Mouse (Mus musculus): ENCODE measurements around the gene Nfic. TPM values are rescaled to one million over a fixed set of nuclear protein-coding genes. Genes with fewer than 3 reads are reported as not detected.

The Nfic gene
- polyA plus RNA-seq, 1 experiment: 6.1 TPM

DNA sequence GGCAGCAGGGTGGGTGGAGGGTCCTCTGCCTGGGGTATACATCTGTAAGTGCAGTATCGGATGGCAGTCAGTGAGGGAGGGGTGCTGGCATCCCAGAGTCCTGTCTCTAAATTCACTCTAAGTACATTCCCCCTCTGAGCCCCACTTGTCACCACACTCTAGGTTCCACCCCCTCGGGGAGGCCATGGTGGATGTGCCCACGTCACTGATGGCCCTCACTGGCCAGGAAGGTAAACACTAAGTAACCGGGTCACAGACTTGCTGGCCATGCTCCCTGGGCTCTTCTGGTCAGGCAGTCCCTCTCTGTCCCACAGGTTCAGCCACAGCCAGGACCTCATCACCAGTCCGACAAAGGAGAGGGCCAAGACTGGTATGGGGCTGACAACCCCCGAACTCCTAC lies 33.2 kb downstream of the Nfic start:
- Histone ChIP-seq H3K27me3 (ENCODE audit: control insufficient read depth, insufficient read depth, low read length, poor library complexity, severe bottlenecking) (no peaks in the 10 kb centered on the region), H3K27ac (ENCODE audit: insufficient read depth, low read length) (no peak overlapping the region), H3K4me1 (ENCODE audit: control insufficient read depth, insufficient read depth, low read length) (peaks cover 14% of the 10 kb centered on the region), H3K9me3 (replicated peaks; ENCODE audit: control insufficient read depth, insufficient read depth, low read length, poor library complexity, severe bottlenecking) (no peaks in the 10 kb centered on the region), H3K4me3 (ENCODE audit: low read depth, low read length) (no peak overlapping the region), H3K36me3 (ENCODE audit: control insufficient read depth, insufficient read depth, low read length, poor library complexity, severe bottlenecking) (no peaks in the 10 kb centered on the region), H3K9ac (ENCODE audit: low read depth, poor library complexity, severe bottlenecking) (no peak overlapping the region)
- TF ChIP-seq CTCF (IDR thresholded peaks at IDR 0.05; ENCODE audit: low read depth, low read length): no peak
- TF ChIP-seq EP300 (IDR thresholded peaks at IDR 0.05; ENCODE audit: insufficient read depth, low read depth, low read length): no peak
- TF ChIP-seq POLR2A (IDR thresholded peaks at IDR 0.05; ENCODE audit: insufficient read depth, low read length): no peak

DNA sequence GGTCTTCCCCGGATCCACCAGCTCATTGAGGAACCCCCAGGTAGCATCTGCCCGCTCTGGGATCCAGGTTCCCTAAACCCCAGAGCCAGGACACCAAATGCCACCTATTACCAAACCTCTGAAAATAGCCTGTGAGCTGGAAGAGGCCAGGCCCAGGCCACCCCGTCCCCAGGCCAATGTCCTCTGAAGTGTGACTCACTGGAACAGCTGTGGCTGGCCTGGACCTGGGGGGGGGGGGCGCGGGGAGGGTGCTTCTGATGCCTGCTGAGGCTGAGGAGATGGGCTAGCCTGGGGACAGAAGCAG lies 33.7 kb downstream of the Nfic start:
- Histone ChIP-seq H3K9ac (ENCODE audit: low read depth, poor library complexity, severe bottlenecking) (no peak overlapping the region), H3K27me3 (ENCODE audit: control insufficient read depth, insufficient read depth, low read length, poor library complexity, severe bottlenecking) (no peaks in the 10 kb centered on the region)

DNA sequence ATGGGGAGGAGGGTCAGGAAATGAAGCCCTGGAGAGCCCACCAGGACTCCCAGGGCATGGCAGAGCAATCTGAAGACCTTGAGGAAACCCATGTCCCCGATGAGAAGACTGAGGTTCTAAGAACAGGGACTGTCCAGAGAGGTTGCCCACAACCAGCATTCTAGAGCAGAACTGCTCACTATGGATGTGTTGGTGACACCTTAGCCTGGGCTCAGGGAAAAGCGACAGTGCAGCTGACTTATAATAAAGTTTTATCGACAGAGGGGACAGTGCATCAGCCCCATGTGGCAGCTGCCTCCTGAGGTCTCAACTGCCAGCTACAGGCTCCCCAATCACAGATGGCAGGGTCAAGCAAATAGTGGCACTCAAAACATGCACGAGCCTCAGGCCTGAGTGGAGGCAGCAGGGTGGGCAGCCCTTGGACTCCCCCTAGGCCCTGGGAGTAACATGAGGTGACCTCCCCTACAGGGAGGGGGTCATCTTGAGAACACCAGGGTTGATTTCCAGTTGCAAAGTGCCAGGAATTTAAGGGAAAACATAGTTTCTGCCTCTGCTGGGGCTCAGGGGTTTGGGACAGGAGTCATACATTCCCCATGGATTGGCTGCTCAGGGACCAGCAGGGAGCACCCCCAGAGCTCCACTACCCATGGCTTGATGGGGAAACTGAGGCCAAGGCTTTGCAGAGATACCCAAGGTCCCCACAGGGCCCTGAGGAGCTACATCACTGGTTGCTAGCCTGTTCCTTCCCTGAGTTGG lies 34.2 kb downstream of the Nfic start:
- Histone ChIP-seq H3K36me3 (ENCODE audit: control insufficient read depth, insufficient read depth, low read length, poor library complexity, severe bottlenecking) (no peaks in the 10 kb centered on the region), H3K27me3 (ENCODE audit: control insufficient read depth, insufficient read depth, low read length, poor library complexity, severe bottlenecking) (no peaks in the 10 kb centered on the region), H3K4me3 (ENCODE audit: low read depth, low read length) (no peak overlapping the region), H3K9me3 (replicated peaks; ENCODE audit: control insufficient read depth, insufficient read depth, low read length, poor library complexity, severe bottlenecking) (no peaks in the 10 kb centered on the region), H3K4me1 (ENCODE audit: control insufficient read depth, insufficient read depth, low read length) (peaks cover 14% of the 10 kb centered on the region), H3K27ac (ENCODE audit: insufficient read depth, low read length) (no peak overlapping the region), H3K9ac (ENCODE audit: low read depth, poor library complexity, severe bottlenecking) (no peak overlapping the region)
- TF ChIP-seq POLR2A (IDR thresholded peaks at IDR 0.05; ENCODE audit: insufficient read depth, low read length) (no peak), CTCF (IDR thresholded peaks at IDR 0.05; ENCODE audit: low read depth, low read length) (no peak), EP300 (IDR thresholded peaks at IDR 0.05; ENCODE audit: insufficient read depth, low read depth, low read length) (no peak)

More for the DNA sequence above, 33.7 kb downstream of the Nfic start:
- no peak for TF ChIP-seq POLR2A (IDR thresholded peaks at IDR 0.05; ENCODE audit: insufficient read depth, low read length)
- H3K27ac ChIP-seq (ENCODE audit: insufficient read depth, low read length): no peak overlapping the region
- H3K4me3 ChIP-seq (ENCODE audit: low read depth, low read length): no peak overlapping the region
- no peaks in the 10 kb centered on the region for H3K36me3 ChIP-seq (ENCODE audit: control insufficient read depth, insufficient read depth, low read length, poor library complexity, severe bottlenecking)
- H3K9me3 ChIP-seq (replicated peaks; ENCODE audit: control insufficient read depth, insufficient read depth, low read length, poor library complexity, severe bottlenecking): no peaks in the 10 kb centered on the region
- H3K4me1 ChIP-seq (ENCODE audit: control insufficient read depth, insufficient read depth, low read length): peaks cover 14% of the 10 kb centered on the region

DNA sequence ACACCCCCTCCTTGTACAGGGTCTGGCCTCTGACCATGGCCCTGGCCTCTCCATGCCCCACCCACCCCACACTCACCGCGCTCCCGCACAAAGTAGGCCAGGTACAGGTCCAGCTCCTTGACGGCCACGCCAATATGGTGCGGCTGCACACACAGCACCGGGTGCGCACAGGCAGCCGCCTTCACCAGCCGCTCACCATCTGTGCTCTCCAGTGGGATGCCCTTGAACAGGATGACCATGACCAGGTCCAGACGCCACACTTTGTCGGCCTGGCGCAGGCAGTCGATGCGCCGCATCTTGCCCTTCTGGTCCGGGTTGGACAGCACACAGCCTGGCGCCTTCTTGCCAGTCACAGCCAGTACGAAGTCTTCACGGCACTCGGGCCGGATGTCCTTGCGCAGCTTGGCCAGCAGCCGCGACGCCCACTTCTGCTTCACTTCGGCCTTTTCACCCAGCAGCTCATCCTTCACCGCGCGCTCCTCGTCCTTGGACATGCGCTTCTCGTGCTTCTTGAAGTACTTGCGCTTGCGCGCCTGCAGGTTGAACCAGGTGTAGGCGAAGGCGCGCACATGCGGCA lies 35.2 kb downstream of the Nfic start:
- no peaks in the 10 kb centered on the region for H3K27me3 ChIP-seq (ENCODE audit: control insufficient read depth, insufficient read depth, low read length, poor library complexity, severe bottlenecking)
- peak overlapping the region; percentile 22; the same call in 1 of the 2 replicates for H3K4me3 ChIP-seq (ENCODE audit: low read depth, low read length)
- H3K36me3 ChIP-seq (ENCODE audit: control insufficient read depth, insufficient read depth, low read length, poor library complexity, severe bottlenecking): no peaks in the 10 kb centered on the region
- H3K9me3 ChIP-seq (replicated peaks; ENCODE audit: control insufficient read depth, insufficient read depth, low read length, poor library complexity, severe bottlenecking): no peaks in the 10 kb centered on the region
- H3K9ac ChIP-seq (ENCODE audit: low read depth, poor library complexity, severe bottlenecking): no peak overlapping the region
- H3K4me1 ChIP-seq (ENCODE audit: control insufficient read depth, insufficient read depth, low read length): peaks cover 22% of the 10 kb centered on the region
- TF ChIP-seq CTCF (IDR thresholded peaks at IDR 0.05; ENCODE audit: low read depth, low read length): no peak
- no peak for TF ChIP-seq EP300 (IDR thresholded peaks at IDR 0.05; ENCODE audit: insufficient read depth, low read depth, low read length)
- no peak overlapping the region for H3K27ac ChIP-seq (ENCODE audit: insufficient read depth, low read length)

DNA sequence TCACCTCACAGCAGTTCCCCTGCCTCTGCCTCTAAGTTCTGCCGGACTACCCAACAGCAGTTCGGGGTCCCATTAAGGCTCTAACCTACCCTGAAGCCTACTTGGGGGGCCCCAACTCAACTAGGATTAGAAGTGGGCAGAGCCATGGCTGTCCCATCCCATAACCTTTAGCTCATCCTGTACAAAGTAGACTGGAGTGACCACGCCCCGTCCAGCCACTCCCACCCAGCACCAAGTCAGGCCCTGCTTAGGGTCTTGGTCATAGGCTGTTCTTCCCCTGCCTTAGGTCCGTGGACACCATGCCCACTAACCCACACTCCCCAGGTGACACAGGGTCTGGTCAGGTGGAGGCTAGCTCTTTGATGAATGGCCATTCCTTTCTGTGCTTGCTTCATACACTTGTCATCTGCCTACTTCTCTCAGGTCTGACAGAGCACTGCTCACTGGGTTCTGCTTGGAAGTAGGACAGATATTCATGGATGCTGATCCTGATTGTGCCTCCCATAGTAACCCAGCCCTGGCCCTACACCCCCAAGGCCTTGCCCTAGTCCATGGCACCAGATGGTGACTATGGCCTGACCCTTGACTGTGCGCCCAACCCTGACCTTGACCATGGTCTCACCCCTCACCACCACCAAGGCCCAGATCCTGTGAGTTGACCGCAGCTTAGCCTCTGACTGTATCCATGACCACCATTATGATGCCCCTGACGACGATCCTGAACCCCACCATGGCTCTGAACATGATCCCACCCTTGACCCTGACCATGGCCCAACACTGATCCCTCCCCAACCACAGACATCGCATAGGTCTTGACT lies 36.1 kb downstream of the Nfic start:
- no peak overlapping the region for H3K4me3 ChIP-seq (ENCODE audit: low read depth, low read length)
- no peak overlapping the region for H3K9ac ChIP-seq (ENCODE audit: low read depth, poor library complexity, severe bottlenecking)
- no peaks in the 10 kb centered on the region for H3K36me3 ChIP-seq (ENCODE audit: control insufficient read depth, insufficient read depth, low read length, poor library complexity, severe bottlenecking)
- no peak for TF ChIP-seq POLR2A (IDR thresholded peaks at IDR 0.05; ENCODE audit: insufficient read depth, low read length)
- no peak for TF ChIP-seq CTCF (IDR thresholded peaks at IDR 0.05; ENCODE audit: low read depth, low read length)
- no peak for TF ChIP-seq EP300 (IDR thresholded peaks at IDR 0.05; ENCODE audit: insufficient read depth, low read depth, low read length)
- H3K4me1 ChIP-seq (ENCODE audit: control insufficient read depth, insufficient read depth, low read length): peaks cover 25% of the 10 kb centered on the region
- no peak overlapping the region for H3K27ac ChIP-seq (ENCODE audit: insufficient read depth, low read length)
- H3K9me3 ChIP-seq (replicated peaks; ENCODE audit: control insufficient read depth, insufficient read depth, low read length, poor library complexity, severe bottlenecking): no peaks in the 10 kb centered on the region
- no peaks in the 10 kb centered on the region for H3K27me3 ChIP-seq (ENCODE audit: control insufficient read depth, insufficient read depth, low read length, poor library complexity, severe bottlenecking)

Data from ES-Bruce4 (cell line).